Mouse (Mus musculus) hindbrain, embryonic 11.5 days (tissue): Measurements from ENCODE around the gene Sgk2. TPM values are rescaled to one million over a fixed set of nuclear protein-coding genes. Genes with fewer than 3 reads are reported as not detected.

Experiments used
- ATAC-seq: fragments of 200-750 bp; cut with Nextera tagmentation; 2 replicates; pipeline ENCODE4 v1.8.0; 2017; ENCODE audit warnings: mild to moderate bottlenecking, moderate TSS enrichment, moderate library complexity; ENCODE audit not compliant: low FRiP score
- DNase-seq: peaks from one replicate; pipeline ENCODE4 v3.0.0-alpha.2; 2015; ENCODE audit warnings: low spot score
- H3K27ac ChIP-seq: fragments of 300-500 bp; sonication (generic); 2 replicates; pipeline ENCODE4 v1.5.1; 2014; ENCODE audit warnings: mild to moderate bottlenecking, low read depth, low read length
- H3K27me3 ChIP-seq: fragments of 300-500 bp; sonication (generic); 2 replicates; pipeline ENCODE4 v1.6.1; 2014; ENCODE audit warnings: mild to moderate bottlenecking, low read length, moderate library complexity, mixed read lengths; ENCODE audit not compliant: control insufficient read depth, insufficient read depth
- H3K36me3 ChIP-seq: fragments of 300-500 bp; sonication (generic); 2 replicates; pipeline ENCODE4 v1.6.1; 2014; ENCODE audit warnings: mild to moderate bottlenecking, low read length, moderate library complexity, mixed read lengths; ENCODE audit not compliant: control insufficient read depth, insufficient read depth
- H3K4me1 ChIP-seq: fragments of 300-500 bp; sonication (generic); replicated peaks from 2 replicates; pipeline ENCODE4 v1.6.1; 2014; ENCODE audit warnings: low read length, mixed read lengths; ENCODE audit not compliant: control insufficient read depth, insufficient read depth
- H3K4me2 ChIP-seq: fragments of 300-500 bp; sonication (generic); replicated peaks from 2 replicates; pipeline ENCODE4 v1.6.1; 2014; ENCODE audit warnings: mild to moderate bottlenecking, low read depth, low read length
- H3K4me3 ChIP-seq: fragments of 300-500 bp; sonication (generic); 2 replicates; pipeline ENCODE4 v1.5.1; 2014; ENCODE audit warnings: low read depth, low read length
- H3K9ac ChIP-seq: fragments of 300-500 bp; sonication (generic); 2 replicates; pipeline ENCODE4 v1.6.1; 2014; ENCODE audit warnings: low read depth, low read length
- H3K9me3 ChIP-seq: fragments of 300-500 bp; sonication (generic); 2 replicates; pipeline ENCODE4 v1.6.1; 2016; ENCODE audit warnings: low read length; ENCODE audit not compliant: control insufficient read depth
- WGBS: fragments of 180-500 bp; shearing (Covaris S2); extraction: QIAGEN DNeasy Blood & Tissue Kit; methylation state at CpG from one replicate; pipeline ENCODE4 v1.1.7; 2014; 5-methylcytosine and 5-hydroxymethylcytosine counted together
- polyA plus RNA-seq: library from polyadenylated mRNA; unstranded; fragments of >200 nt; fragmentation: Nextera tagmentation; extraction: Ambion mirVana; gene quantifications from 2 replicates; pipeline ENCODE4 v1.2.1, GENCODE M21; 2014

The Sgk2 gene
- polyA plus RNA-seq, 1 experiment from 2014 or later = not detected

GRCm38 (mm10) chr2:163039940-163040339, 52.8 kb downstream of the Sgk2 start:
- no peak overlapping the region for H3K4me2 ChIP-seq
- no peak overlapping the region for H3K4me3 ChIP-seq
- H3K9me3 ChIP-seq = no peaks in the 10 kb centered on the region
- DNase-seq (no peak), ATAC-seq (no peak)
- no peaks in the 10 kb centered on the region for H3K27me3 ChIP-seq
- H3K36me3 ChIP-seq = peaks cover 12% of the 10 kb centered on the region; the same call in 1 of the 2 replicates
- no peaks in the 10 kb centered on the region for H3K4me1 ChIP-seq
- no peak overlapping the region for H3K27ac ChIP-seq
- H3K9ac ChIP-seq = no peak overlapping the region
- WGBS = 86% methylated on average over 7 of the region's 7 CpGs

- no peak for ATAC-seq
- H3K27me3 ChIP-seq = no peaks in the 10 kb centered on the region
- no peaks in the 10 kb centered on the region for H3K4me1 ChIP-seq
- H3K9me3 ChIP-seq = no peaks in the 10 kb centered on the region
- 3% methylated on average over 10 of the region's 10 CpGs for WGBS
- H3K9ac ChIP-seq = no peak overlapping the region
- H3K4me2 ChIP-seq = no peak overlapping the region
- H3K4me3 ChIP-seq = no peak overlapping the region
- H3K27ac ChIP-seq = no peak overlapping the region
- H3K36me3 ChIP-seq = peaks cover 8% of the 10 kb centered on the region
- DNase-seq = peak; percentile 83
Observed at GRCm38 (mm10) chr2:163048125-163048524, 61.0 kb downstream of the Sgk2 start.

- WGBS = 88% methylated on average over 2 of the region's 2 CpGs
- Histone ChIP-seq H3K4me1 (no peaks in the 10 kb centered on the region), H3K27ac (no peak overlapping the region), H3K36me3 (peaks cover 5% of the 10 kb centered on the region; the same call in 1 of the 2 replicates), H3K4me2 (no peak overlapping the region), H3K27me3 (no peaks in the 10 kb centered on the region), H3K9ac (no peak overlapping the region), H3K4me3 (no peak overlapping the region), H3K9me3 (no peaks in the 10 kb centered on the region)
- ATAC-seq (no peak), DNase-seq (no peak)
Observed at GRCm38 (mm10) chr2:163049116-163049515, 62.0 kb downstream of the Sgk2 start.

GRCm38 (mm10) chr2:163051691-163052090, 64.6 kb downstream of the Sgk2 start:
- peaks cover 4% of the 10 kb centered on the region; the same call in 1 of the 2 replicates for H3K4me1 ChIP-seq
- no peaks in the 10 kb centered on the region for H3K36me3 ChIP-seq
- 77% methylated on average over 1 of the region's 1 CpGs for WGBS
- DNase-seq = no peak
- ATAC-seq = no peak
- no peaks in the 10 kb centered on the region for H3K27me3 ChIP-seq
- H3K4me3 ChIP-seq = no peak overlapping the region
- no peak overlapping the region for H3K4me2 ChIP-seq
- no peak overlapping the region for H3K9ac ChIP-seq
- H3K27ac ChIP-seq = no peak overlapping the region
- no peaks in the 10 kb centered on the region for H3K9me3 ChIP-seq

- Histone ChIP-seq H3K36me3 (no peaks in the 10 kb centered on the region), H3K27me3 (no peaks in the 10 kb centered on the region), H3K9ac (no peak overlapping the region), H3K27ac (no peak overlapping the region), H3K4me3 (no peak overlapping the region), H3K9me3 (no peaks in the 10 kb centered on the region), H3K4me1 (peaks cover 4% of the 10 kb centered on the region; the same call in 1 of the 2 replicates), H3K4me2 (no peak overlapping the region)
- DNase-seq (no peak), ATAC-seq (no peak)
- WGBS = 29% methylated on average over 4 of the region's 4 CpGs
Observed at GRCm38 (mm10) chr2:163052101-163052500, 65.0 kb downstream of the Sgk2 start.

GRCm38 (mm10) chr2:163052826-163053225, 65.7 kb downstream of the Sgk2 start:
- DNase-seq (no peak), ATAC-seq (no peak)
- no peak overlapping the region for H3K9ac ChIP-seq
- H3K27ac ChIP-seq = no peak overlapping the region
- no peaks in the 10 kb centered on the region for H3K9me3 ChIP-seq
- no peak overlapping the region for H3K4me2 ChIP-seq
- no peak overlapping the region for H3K4me3 ChIP-seq
- peaks cover 4% of the 10 kb centered on the region; the same call in 1 of the 2 replicates for H3K4me1 ChIP-seq
- 69% methylated on average over 4 of the region's 4 CpGs for WGBS
- no peaks in the 10 kb centered on the region for H3K36me3 ChIP-seq
- no peaks in the 10 kb centered on the region for H3K27me3 ChIP-seq

- under 1% methylated on average over 42 of the region's 48 CpGs for WGBS
- peak within 1 kb of the TSS; percentile 66 for H3K9ac ChIP-seq
- H3K4me2 ChIP-seq = peak within 1 kb of the TSS; percentile 95
- no peaks in the 10 kb centered on the region for H3K9me3 ChIP-seq
- H3K27ac ChIP-seq = no peak within 1 kb of the TSS
- H3K4me1 ChIP-seq = peaks cover 4% of the 10 kb centered on the region; the same call in 1 of the 2 replicates
- no peaks in the 10 kb centered on the region for H3K36me3 ChIP-seq
- ATAC-seq (peak; percentile 99), DNase-seq (peak; percentile 96)
- no peaks in the 10 kb centered on the region for H3K27me3 ChIP-seq
- H3K4me3 ChIP-seq = peak within 1 kb of the TSS; percentile 74
Observed at GRCm38 (mm10) chr2:163054335-163054840, 67.3 kb downstream of the Sgk2 start, which contains the start of gene Mybl2. Gene Mybl2, plus strand, starts transcription at chr2:163054687.

- no peaks in the 10 kb centered on the region for H3K27me3 ChIP-seq
- peaks cover 4% of the 10 kb centered on the region; the same call in 1 of the 2 replicates for H3K4me1 ChIP-seq
- peak overlapping the region; percentile 74 for H3K4me3 ChIP-seq
- ATAC-seq (peak; percentile 48), DNase-seq (peak; percentile 59)
- no peak overlapping the region for H3K27ac ChIP-seq
- under 1% methylated on average over 34 of the region's 38 CpGs for WGBS
- peak overlapping the region; percentile 66 for H3K9ac ChIP-seq
- no peaks in the 10 kb centered on the region for H3K9me3 ChIP-seq
- no peaks in the 10 kb centered on the region for H3K36me3 ChIP-seq
- H3K4me2 ChIP-seq = peak overlapping the region; percentile 95
Observed at GRCm38 (mm10) chr2:163054891-163055494, 67.9 kb downstream of the Sgk2 start.

- DNase-seq (no peak), ATAC-seq (no peak)
- peak overlapping the region; percentile 74 for H3K4me3 ChIP-seq
- H3K9ac ChIP-seq = peak overlapping the region; percentile 16; the same call in 1 of the 2 replicates
- no peaks in the 10 kb centered on the region for H3K9me3 ChIP-seq
- H3K4me1 ChIP-seq = peaks cover 4% of the 10 kb centered on the region; the same call in 1 of the 2 replicates
- 51% methylated on average over 5 of the region's 5 CpGs for WGBS
- H3K4me2 ChIP-seq = peak overlapping the region; percentile 95
- no peaks in the 10 kb centered on the region for H3K36me3 ChIP-seq
- H3K27me3 ChIP-seq = no peaks in the 10 kb centered on the region
- no peak overlapping the region for H3K27ac ChIP-seq
Observed at GRCm38 (mm10) chr2:163055715-163056114, 68.6 kb downstream of the Sgk2 start.
